Mouse (Mus musculus) ES-Bruce4 (cell line): Measurements from ENCODE around the gene Olfr390. TPM values are rescaled to one million over a fixed set of nuclear protein-coding genes. Genes with fewer than 3 reads are reported as not detected.

Experiments used
- H3K27ac ChIP-seq: 2 replicates; pipeline ENCODE4 v1.5.1; 2012; ENCODE audit warnings: low read length, inconsistent platforms; ENCODE audit not compliant: insufficient read depth
- H3K27me3 ChIP-seq: 2 replicates; pipeline ENCODE4 v1.6.1; 2012; ENCODE audit warnings: mild to moderate bottlenecking, low read length, inconsistent platforms; ENCODE audit not compliant: control insufficient read depth, poor library complexity, insufficient read depth, severe bottlenecking
- H3K36me3 ChIP-seq: 2 replicates; pipeline ENCODE4 v1.6.1; 2012; ENCODE audit warnings: inconsistent platforms, mild to moderate bottlenecking, low read length, moderate library complexity; ENCODE audit not compliant: control insufficient read depth, poor library complexity, insufficient read depth, severe bottlenecking
- H3K4me1 ChIP-seq: one replicate; pipeline ENCODE4 v1.8.1; 2011; ENCODE audit warnings: low read length; ENCODE audit not compliant: control insufficient read depth, insufficient read depth
- H3K4me3 ChIP-seq: 2 replicates; pipeline ENCODE4 v1.5.1; 2011; ENCODE audit warnings: low read depth, mild to moderate bottlenecking, low read length
- H3K9ac ChIP-seq: 2 replicates; pipeline ENCODE4 v1.6.1; 2012; ENCODE audit warnings: low read depth, mild to moderate bottlenecking, inconsistent platforms; ENCODE audit not compliant: poor library complexity, severe bottlenecking
- H3K9me3 ChIP-seq: replicated peaks from 2 replicates; pipeline ENCODE4 v1.6.1; 2012; ENCODE audit warnings: mild to moderate bottlenecking, low read length, inconsistent platforms; ENCODE audit not compliant: control insufficient read depth, poor library complexity, insufficient read depth, severe bottlenecking
- CTCF ChIP-seq: IDR thresholded peaks from one replicate; pipeline ENCODE4 v1.8.1; 2011; ENCODE audit warnings: low read depth, low read length
- EP300 ChIP-seq: IDR thresholded peaks from 2 replicates; pipeline ENCODE4 v1.6.1; 2011; ENCODE audit warnings: low read depth, low read length; ENCODE audit not compliant: insufficient read depth
- POLR2A ChIP-seq: IDR thresholded peaks from one replicate; pipeline ENCODE4 v1.8.1; 2011; ENCODE audit warnings: low read length; ENCODE audit not compliant: insufficient read depth
- polyA plus RNA-seq: library from polyadenylated mRNA; stranded (reverse); fragments of >200 nt; gene quantifications from 2 replicates; pipeline ENCODE4 v1.2.4, GENCODE M21; 2011; ENCODE audit warnings: low read depth; ENCODE audit not compliant: missing spikeins, insufficient read depth, insufficient read length

Gene Olfr390
- not detected in 2 replicates for polyA plus RNA-seq

DNA sequence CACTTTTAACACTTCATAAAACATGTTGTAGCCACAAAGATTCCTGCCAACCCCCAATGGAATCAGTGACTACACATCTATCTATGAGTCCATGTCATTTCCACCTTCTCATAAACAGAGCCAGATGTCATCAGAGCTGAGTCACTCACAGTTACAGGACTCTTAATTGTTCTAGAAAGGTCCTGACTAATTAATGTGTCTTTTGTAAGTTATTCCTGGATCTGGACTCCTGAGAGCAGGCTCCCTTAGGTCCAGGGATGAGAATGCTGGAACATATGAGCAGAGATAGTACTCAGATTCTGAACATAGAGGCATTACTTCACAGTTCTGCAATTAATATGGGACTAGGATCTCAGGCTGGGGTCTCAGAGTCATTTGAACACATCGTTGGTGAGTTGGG, at the start of gene Olfr390:
Gene Olfr390 (plus strand): TSS at position 301 of the 400 bp plus-strand sequence.
- TF ChIP-seq CTCF (no peak), POLR2A (no peak), EP300 (no peak)
- Histone ChIP-seq H3K4me3 (no peak within 1 kb of the TSS), H3K4me1 (no peaks in the 10 kb centered on the region), H3K27me3 (no peaks in the 10 kb centered on the region), H3K27ac (no peak within 1 kb of the TSS), H3K9ac (no peak within 1 kb of the TSS), H3K36me3 (no peaks in the 10 kb centered on the region), H3K9me3 (no peaks in the 10 kb centered on the region)

GRCm38 (mm10) chr11:73759115-73759514, 23.6 kb upstream of the Olfr390 start:
- no peaks in the 10 kb centered on the region for H3K36me3 ChIP-seq
- H3K27ac ChIP-seq: no peak overlapping the region
- no peaks in the 10 kb centered on the region for H3K4me1 ChIP-seq
- no peaks in the 10 kb centered on the region for H3K27me3 ChIP-seq
- no peak overlapping the region for H3K9ac ChIP-seq
- TF ChIP-seq EP300 (no peak), POLR2A (no peak), CTCF (no peak)
- H3K4me3 ChIP-seq: no peak overlapping the region
- H3K9me3 ChIP-seq: peaks cover 5% of the 10 kb centered on the region; the same call in 1 of the 2 replicates

- H3K9ac ChIP-seq: no peak within 1 kb of the TSS
- H3K9me3 ChIP-seq: no peaks in the 10 kb centered on the region
- no peaks in the 10 kb centered on the region for H3K36me3 ChIP-seq
- H3K4me3 ChIP-seq: no peak within 1 kb of the TSS
- H3K4me1 ChIP-seq: no peaks in the 10 kb centered on the region
- TF ChIP-seq EP300: no peak
- no peak for TF ChIP-seq POLR2A
- no peak for TF ChIP-seq CTCF
- no peaks in the 10 kb centered on the region for H3K27me3 ChIP-seq
- no peak within 1 kb of the TSS for H3K27ac ChIP-seq
Observed at GRCm38 (mm10) chr11:73780613-73781012, 2.2 kb upstream of the Olfr390 start, which contains the start of gene Olfr389. Olfr389 (minus strand) TSS chr11:73780713.

- Histone ChIP-seq H3K36me3 (no peaks in the 10 kb centered on the region), H3K27me3 (no peaks in the 10 kb centered on the region), H3K4me1 (no peaks in the 10 kb centered on the region), H3K9me3 (no peaks in the 10 kb centered on the region), H3K27ac (no peak within 1 kb of the TSS), H3K9ac (no peak within 1 kb of the TSS), H3K4me3 (no peak within 1 kb of the TSS)
- TF ChIP-seq POLR2A: no peak
- TF ChIP-seq EP300: no peak
- no peak for TF ChIP-seq CTCF
Observed at GRCm38 (mm10) chr11:73802952-73803351, 20.2 kb downstream of the Olfr390 start, which contains the start of gene Olfr391-ps. Olfr391-ps (minus strand) TSS chr11:73803052.

DNA sequence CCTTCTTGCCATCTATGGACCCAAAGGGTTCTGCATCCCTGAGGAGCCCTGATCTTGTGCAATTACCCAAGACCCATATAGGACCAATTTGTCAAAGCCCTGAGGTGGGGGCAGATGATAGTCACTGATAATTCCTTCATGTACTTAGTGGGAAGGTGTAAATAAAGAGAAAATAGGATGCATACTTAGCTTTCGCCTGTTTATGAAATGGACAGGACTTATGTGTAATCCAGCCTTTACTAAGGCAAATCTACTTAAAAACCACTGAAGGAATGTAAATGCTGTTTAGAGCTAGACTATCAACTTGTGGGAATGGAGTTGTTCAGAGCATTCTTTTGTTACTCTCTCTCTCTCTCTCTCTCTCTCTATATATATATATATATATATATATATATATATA, 34.2 kb downstream of the Olfr390 start, which contains the start of gene Olfr392:
Gene Olfr392 (minus strand): TSS at position 101 of the 400 bp plus-strand sequence.
- no peak within 1 kb of the TSS for H3K27ac ChIP-seq
- TF ChIP-seq POLR2A (no peak), CTCF (no peak), EP300 (no peak)

More for the DNA sequence above, 34.2 kb downstream of the Olfr390 start, which contains the start of gene Olfr392:
- no peaks in the 10 kb centered on the region for H3K36me3 ChIP-seq
- H3K4me1 ChIP-seq: no peaks in the 10 kb centered on the region
- no peaks in the 10 kb centered on the region for H3K9me3 ChIP-seq
- H3K9ac ChIP-seq: no peak within 1 kb of the TSS
- no peaks in the 10 kb centered on the region for H3K27me3 ChIP-seq
- H3K4me3 ChIP-seq: no peak within 1 kb of the TSS

Other genes with a start within 250 kb of the Olfr390 start
- not detected in 2 replicates for gene Olfr385, start 190.0 kb upstream of the Olfr390 start, polyA plus RNA-seq
- not detected in 2 replicates for gene Olfr384, start 184.4 kb upstream of the Olfr390 start, polyA plus RNA-seq
- not detected in 2 replicates for gene Zfp735, start 94.2 kb upstream of the Olfr390 start, polyA plus RNA-seq
- not detected in 2 replicates for gene Olfr389, start 2.3 kb upstream of the Olfr390 start, polyA plus RNA-seq
- not detected in 2 replicates for gene Olfr391-ps, start 20.1 kb downstream of the Olfr390 start, polyA plus RNA-seq
- gene Olfr392, start 34.1 kb downstream of the Olfr390 start, polyA plus RNA-seq: not detected in 2 replicates
- gene Olfr393, start 68.5 kb downstream of the Olfr390 start, polyA plus RNA-seq: not detected in 2 replicates
- gene Olfr394, start 107.8 kb downstream of the Olfr390 start, polyA plus RNA-seq: not detected in 2 replicates
- gene Olfr395, start 126.3 kb downstream of the Olfr390 start, polyA plus RNA-seq: not detected in 2 replicates
- not detected in 2 replicates for gene Olfr23, start 153.7 kb downstream of the Olfr390 start, polyA plus RNA-seq
- gene Olfr397, start 177.9 kb downstream of the Olfr390 start, polyA plus RNA-seq: not detected in 2 replicates
- gene Olfr398, start 207.4 kb downstream of the Olfr390 start, polyA plus RNA-seq: not detected in 2 replicates